Mouse (Mus musculus) MEL (cell line): ENCODE measurements around the gene Eif4e2. TPM values are rescaled to one million over a fixed set of nuclear protein-coding genes. Genes with fewer than 3 reads are reported as not detected.

Experiments
- DNase-seq: peaks from one replicate; pipeline ENCODE4 v3.0.0; 2011; ENCODE audit warnings: low read depth, low spot score
- H3K27ac ChIP-seq: 2 replicates; pipeline ENCODE4 v1.5.1; 2012; ENCODE audit warnings: low read depth, mild to moderate bottlenecking, control low read depth, low read length, moderate library complexity; ENCODE audit not compliant: control insufficient read depth
- H3K27me3 ChIP-seq, 2 experiments: fragments of 150-350 bp in 1 of 2; sonication (generic) in 1 of 2; 2 replicates each; pipeline ENCODE4 v1.6.1; 2012; ENCODE audit warnings: low read length in 2 of 2, mild to moderate bottlenecking in 2 of 2, improper control_type of control experiment in 1 of 2, moderate library complexity in 1 of 2; ENCODE audit not compliant: insufficient read depth in 2 of 2, control insufficient read depth in 1 of 2
- H3K36me3 ChIP-seq, 2 experiments: 2 replicates each; pipeline ENCODE4 v1.6.1; 2012 to 2014; ENCODE audit warnings: low read length in 2 of 2, improper control_type of control experiment in 1 of 2, inconsistent platforms in 1 of 2, mild to moderate bottlenecking in 1 of 2; ENCODE audit not compliant: insufficient read depth in 2 of 2, control insufficient read depth in 1 of 2
- H3K4me1 ChIP-seq, 2 experiments: fragments of 150-350 bp in 1 of 2; sonication (generic) in 1 of 2; 2 replicates each; pipeline ENCODE4 v1.6.1; 2012; ENCODE audit warnings: low read length in 2 of 2, improper control_type of control experiment in 1 of 2, mild to moderate bottlenecking in 1 of 2; ENCODE audit not compliant: insufficient read depth in 2 of 2, control insufficient read depth in 1 of 2
- H3K4me3 ChIP-seq, 2 experiments: fragments of 150-350 bp in 1 of 2; sonication (generic) in 1 of 2; 2 replicates each; pipeline ENCODE4 v1.5.1; 2012; ENCODE audit warnings: low read depth in 2 of 2, low read length in 2 of 2, mild to moderate bottlenecking in 2 of 2, moderate library complexity in 2 of 2, control low read depth in 1 of 2, improper control_type of control experiment in 1 of 2; ENCODE audit not compliant: control insufficient read depth in 1 of 2, insufficient read depth in 1 of 2
- H3K79me2 ChIP-seq: 2 replicates; pipeline ENCODE4 v1.6.1; 2012; ENCODE audit warnings: mild to moderate bottlenecking, low read length, moderate library complexity; ENCODE audit not compliant: control insufficient read depth, poor library complexity, insufficient read depth
- H3K9ac ChIP-seq: 2 replicates; pipeline ENCODE4 v1.6.1; 2012; ENCODE audit warnings: low read depth, mild to moderate bottlenecking, control low read depth, low read length, moderate library complexity; ENCODE audit not compliant: control insufficient read depth, poor library complexity, severe bottlenecking
- H3K9me3 ChIP-seq: fragments of 150-350 bp; sonication (generic); replicated peaks from 2 replicates; pipeline ENCODE4 v1.6.1; 2012; ENCODE audit warnings: mild to moderate bottlenecking, low read length, improper control_type of control experiment, moderate library complexity; ENCODE audit not compliant: insufficient read depth
- BHLHE40 ChIP-seq: IDR thresholded peaks from 2 replicates; pipeline ENCODE4 v1.6.1; 2012; ENCODE audit warnings: low read depth, mild to moderate bottlenecking, inconsistent platforms, low read length, improper control_type of control experiment, borderline replicate concordance
- CHD1 ChIP-seq: IDR thresholded peaks from 2 replicates; pipeline ENCODE4 v1.6.1; 2012; ENCODE audit warnings: low read depth, mild to moderate bottlenecking, inconsistent platforms, low read length, improper control_type of control experiment
- ELF1 ChIP-seq: IDR thresholded peaks from 2 replicates; pipeline ENCODE4 v1.6.1; 2014; ENCODE audit warnings: low read depth, mild to moderate bottlenecking, inconsistent platforms, low read length, improper control_type of control experiment, moderate library complexity
- EP300 ChIP-seq, 2 experiments: IDR thresholded peaks; 2 replicates each; pipeline ENCODE4 v1.6.1; 2011; ENCODE audit warnings: improper control_type of control experiment in 2 of 2, low read length in 2 of 2, low read depth in 1 of 2, mild to moderate bottlenecking in 1 of 2
- ETS1 ChIP-seq: IDR thresholded peaks from 2 replicates; pipeline ENCODE4 v1.6.1; 2012; ENCODE audit warnings: low read depth, mild to moderate bottlenecking, inconsistent platforms, low read length, improper control_type of control experiment, moderate library complexity
- GABPA ChIP-seq: IDR thresholded peaks from 2 replicates; pipeline ENCODE4 v1.6.1; 2012; ENCODE audit warnings: low read depth, mild to moderate bottlenecking, inconsistent platforms, low read length, improper control_type of control experiment, moderate library complexity
- HCFC1 ChIP-seq: IDR thresholded peaks from 2 replicates; pipeline ENCODE4 v1.6.1; 2012; ENCODE audit warnings: low read depth, mild to moderate bottlenecking, inconsistent platforms, low read length, improper control_type of control experiment, moderate library complexity
- KAT2A ChIP-seq: conservative IDR thresholded peaks from 2 replicates; pipeline ENCODE4 v1.6.1; 2012; ENCODE audit warnings: low read depth, low read length, improper control_type of control experiment, inconsistent platforms
- MAFK ChIP-seq: IDR thresholded peaks from 2 replicates; pipeline ENCODE4 v1.6.1; 2011; ENCODE audit warnings: low read depth, mild to moderate bottlenecking, low read length, improper control_type of control experiment, borderline replicate concordance
- MAX ChIP-seq: IDR thresholded peaks from 2 replicates; pipeline ENCODE4 v1.6.1; 2011; ENCODE audit warnings: low read length, improper control_type of control experiment
- MAZ ChIP-seq: IDR thresholded peaks from 2 replicates; pipeline ENCODE4 v1.6.1; 2012; ENCODE audit warnings: low read depth, mild to moderate bottlenecking, inconsistent platforms, low read length, improper control_type of control experiment
- MXI1 ChIP-seq: IDR thresholded peaks from 2 replicates; pipeline ENCODE4 v1.6.1; 2011; ENCODE audit warnings: mild to moderate bottlenecking, low read depth, low read length, improper control_type of control experiment
- MYB ChIP-seq: IDR thresholded peaks from 2 replicates; pipeline ENCODE4 v1.6.1; 2011; ENCODE audit warnings: mild to moderate bottlenecking, low read depth, low read length, improper control_type of control experiment
- MYC ChIP-seq: IDR thresholded peaks from 2 replicates; pipeline ENCODE4 v1.6.1; 2011; ENCODE audit warnings: low read depth, mild to moderate bottlenecking, low read length, improper control_type of control experiment, moderate library complexity
- NELFE ChIP-seq: IDR thresholded peaks from 2 replicates; pipeline ENCODE4 v1.6.1; 2011; ENCODE audit warnings: low read depth, low read length, improper control_type of control experiment
- POLR2A ChIP-seq, 2 experiments: IDR thresholded peaks; 2 replicates each; pipeline ENCODE4 v1.6.1; 2011 to 2012; ENCODE audit warnings: low read length in 2 of 2, mild to moderate bottlenecking in 2 of 2, control low read depth in 1 of 2, improper control_type of control experiment in 1 of 2, low read depth in 1 of 2, moderate library complexity in 1 of 2; ENCODE audit not compliant: control insufficient read depth in 1 of 2, insufficient read depth in 1 of 2, poor library complexity in 1 of 2
- POLR2AphosphoS2 ChIP-seq: IDR thresholded peaks from 2 replicates; pipeline ENCODE4 v1.6.1; 2011; ENCODE audit warnings: low read length, improper control_type of control experiment
- POLR2AphosphoS5 ChIP-seq: IDR thresholded peaks from 2 replicates; pipeline ENCODE4 v1.6.1; 2012; ENCODE audit warnings: low read depth, borderline replicate concordance, mild to moderate bottlenecking, inconsistent platforms, low read length, moderate library complexity, mixed read lengths
- RCOR1 ChIP-seq: IDR thresholded peaks from 2 replicates; pipeline ENCODE4 v1.6.1; 2012; ENCODE audit warnings: low read depth, mild to moderate bottlenecking, inconsistent platforms, low read length, improper control_type of control experiment
- SIN3A ChIP-seq: IDR thresholded peaks from 2 replicates; pipeline ENCODE4 v1.6.1; 2012; ENCODE audit warnings: low read length, improper control_type of control experiment, inconsistent platforms
- SMC3 ChIP-seq: IDR thresholded peaks from 2 replicates; pipeline ENCODE4 v1.6.1; 2011; ENCODE audit warnings: low read depth, low read length, improper control_type of control experiment
- TBP ChIP-seq: IDR thresholded peaks from 2 replicates; pipeline ENCODE4 v1.8.0; 2011; ENCODE audit warnings: low read depth, low read length, improper control_type of control experiment
- TCF12 ChIP-seq: IDR thresholded peaks from 2 replicates; pipeline ENCODE4 v1.6.1; 2014; ENCODE audit warnings: low read depth, mild to moderate bottlenecking, inconsistent platforms, low read length, improper control_type of control experiment, moderate library complexity
- UBTF ChIP-seq: IDR thresholded peaks from 2 replicates; pipeline ENCODE4 v1.6.1; 2012; ENCODE audit warnings: low read depth, mild to moderate bottlenecking, inconsistent platforms, low read length, improper control_type of control experiment, moderate library complexity, borderline replicate concordance; ENCODE audit not compliant: insufficient read depth
- ZC3H11A ChIP-seq: IDR thresholded peaks from 2 replicates; pipeline ENCODE4 v1.6.1; 2012; ENCODE audit warnings: low read depth, mild to moderate bottlenecking, inconsistent platforms, low read length, improper control_type of control experiment
- ZKSCAN1 ChIP-seq: IDR thresholded peaks from 2 replicates; pipeline ENCODE4 v1.6.1; 2012; ENCODE audit warnings: low read depth, mild to moderate bottlenecking, inconsistent platforms, low read length, improper control_type of control experiment, moderate library complexity
- ZMIZ1 ChIP-seq: IDR thresholded peaks from 2 replicates; pipeline ENCODE4 v1.6.1; 2012; ENCODE audit warnings: low read depth, mild to moderate bottlenecking, inconsistent platforms, low read length, improper control_type of control experiment, moderate library complexity
- polyA plus RNA-seq, 2 experiments: library from polyadenylated mRNA; stranded (reverse) in 1 of 2; unstranded in 1 of 2; fragments of >175 nt in 1 of 2; fragments of >200 nt in 1 of 2; gene quantifications; 2 replicates each; pipeline versions ENCODE4 v1.2.1 to v1.2.4; 2012; ENCODE audit warnings: low replicate concordance in 2 of 2, low read depth in 1 of 2; ENCODE audit not compliant: insufficient read length in 2 of 2, insufficient read depth in 1 of 2, missing spikeins in 1 of 2
- total RNA-seq: library from RNA; depleted of rRNA; stranded (reverse); fragments of 300-350 nt; gene quantifications from 2 replicates; pipeline ENCODE4 v1.2.3, GENCODE M21; 2012; rRNA removed

The Eif4e2 gene
- total RNA-seq = 165 and 171 TPM in 2 replicates
- 100 to 1,000 TPM; 132 to 220 TPM for polyA plus RNA-seq

DNA sequence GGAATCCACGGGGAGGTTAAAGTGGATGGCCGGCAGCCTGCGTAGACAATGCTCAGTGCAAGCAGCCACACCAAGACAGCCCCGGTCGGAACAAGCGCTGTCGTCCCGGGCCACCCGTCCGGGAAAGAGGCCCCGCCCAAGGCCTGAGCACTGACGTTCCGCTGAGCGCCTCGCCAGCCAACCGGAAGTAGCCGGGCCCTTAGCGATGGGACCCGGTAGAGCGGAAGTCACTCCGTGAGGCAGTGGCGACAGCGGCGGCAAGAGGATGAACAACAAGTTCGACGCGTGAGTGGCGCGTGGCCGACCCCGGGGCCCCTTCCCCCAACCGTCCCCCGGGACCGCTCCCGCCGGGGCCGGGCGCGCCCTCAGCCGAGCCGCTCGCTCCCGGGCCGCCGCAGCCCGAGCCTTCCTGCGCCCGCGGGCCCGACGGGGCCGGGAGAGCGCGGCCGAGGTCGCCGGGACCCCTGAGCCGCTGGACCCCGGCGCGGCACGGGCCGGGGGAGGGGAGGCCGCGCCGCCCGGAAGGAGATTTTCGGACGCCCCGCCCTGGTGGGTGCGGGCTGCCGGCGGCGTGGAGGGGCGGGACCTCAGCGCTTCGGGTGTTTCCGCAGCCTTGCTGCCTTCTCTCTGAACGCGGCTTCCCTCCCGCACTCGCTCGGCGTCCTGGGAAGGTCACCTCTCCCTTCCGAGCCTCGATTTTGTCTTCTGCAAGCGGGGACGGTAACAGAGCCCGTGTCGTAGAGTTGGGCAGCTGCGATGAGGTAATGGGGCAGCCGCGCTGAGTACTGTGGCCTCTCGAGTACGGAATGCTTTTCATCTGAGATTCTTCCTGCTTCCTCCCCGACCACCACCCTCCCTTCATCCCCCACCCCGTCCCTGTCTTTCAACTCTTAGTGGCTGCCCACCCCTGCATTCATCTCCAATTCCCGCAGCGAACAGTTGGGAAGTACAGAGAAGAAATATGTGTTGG lies at the start of gene Eif4e2:
Gene Eif4e2, plus strand, starts transcription at position 180 of the 970 bp plus-strand sequence.
- no peaks in the 10 kb centered on the region for H3K27me3 ChIP-seq
- peak within 1 kb of the TSS; percentile 84 to 85 for H3K4me3 ChIP-seq
- peaks cover 5 to 30% of the 10 kb centered on the region in 2 experiments for H3K36me3 ChIP-seq
- DNase-seq = peak; percentile 96
- peak within 1 kb of the TSS; percentile 90 for H3K27ac ChIP-seq
- peaks cover 7 to 24% of the 10 kb centered on the region in 2 experiments; a peak in 3 of 4 replicates for H3K4me1 ChIP-seq
- peak within 1 kb of the TSS; percentile 98 for H3K9ac ChIP-seq
- H3K9me3 ChIP-seq = no peaks in the 10 kb centered on the region
- TF ChIP-seq NELFE (peak; percentile 95), MYB (no peak), MAX (peak; percentile 84), MAZ (peak; percentile 77; the same call in 1 of the 2 replicates), MXI1 (peak; percentile 77), ZC3H11A (no peak), EP300 (IDR thresholded peaks at IDR 0.05; ENCODE audit: low read depth in 1 of 2, low read length in 2 of 2) (no peak; a peak in 1 of 4 replicates), CHD1 (no peak), ZKSCAN1 (no peak), GABPA (no peak), HCFC1 (peak; percentile 92), POLR2AphosphoS2 (peak; percentile 94), ELF1 (peak; percentile 89), POLR2AphosphoS5 (no peak), TCF12 (peak; percentile 84), RCOR1 (0 out of 2 replicates have a peak, but pooled peaks have one; percentile 27), ETS1 (peak; percentile 46; the same call in 1 of the 2 replicates), ZMIZ1 (peak; percentile 86), UBTF (peak; percentile 94; the same call in 1 of the 2 replicates), MAFK (no peak), SIN3A (peak; percentile 94), KAT2A (peak; percentile 69), TBP (peak; percentile 87), POLR2A (IDR thresholded peaks at IDR 0.05; ENCODE audit: control insufficient read depth in 1 of 2, insufficient read depth in 1 of 2, low read depth in 1 of 2, low read length in 2 of 2, poor library complexity in 1 of 2) (peak; percentile 90 to 93), BHLHE40 (peak; percentile 50; the same call in 1 of the 2 replicates), MYC (peak; percentile 74), SMC3 (no peak)
- peaks cover 50% of the 10 kb centered on the region for H3K79me2 ChIP-seq
